Mouse (Mus musculus): ENCODE measurements at regions not wholly inside any gene's neighbourhood (a gene's known extent, or its start where the extent isn't known, plus 50 kb on each side); places are given as distances from the start of the nearest gene placed in this dataset.

DNA sequence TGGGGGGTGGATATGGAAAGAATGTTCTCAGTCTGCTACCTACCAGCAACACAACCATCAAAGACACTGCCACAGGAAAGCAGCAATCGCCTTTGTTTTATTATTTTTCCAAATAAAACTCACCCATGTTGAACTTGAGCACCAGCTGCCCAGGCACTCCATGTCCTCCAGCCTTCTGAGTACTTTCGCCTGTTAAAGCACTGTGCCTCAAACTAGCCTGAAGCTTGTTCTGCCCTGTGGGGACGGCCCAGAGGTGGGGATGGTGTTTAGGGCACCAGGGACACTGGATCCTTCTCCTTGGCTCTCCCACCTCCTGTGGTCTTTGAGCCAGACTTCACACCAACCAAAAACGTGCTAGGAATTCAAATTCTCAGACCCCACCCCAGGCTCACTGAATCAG, 269.0 kb upstream of the Pkdcc start:
- 49% methylated on average over 4 of the region's 4 CpGs for WGBS
- intact Hi-C loops (cut with DNase I): no loop called here
- H3K27me3 ChIP-seq (ENCODE audit: control insufficient read depth, insufficient read depth, low read length): no peaks in the 10 kb centered on the region
- H3K79me2 ChIP-seq (replicated peaks; ENCODE audit: control insufficient read depth, insufficient read depth, low read length): no peaks in the 10 kb centered on the region
- H3K27ac ChIP-seq: no peak overlapping the region
- no peak overlapping the region for H3K9ac ChIP-seq (ENCODE audit: low read depth, low read length)
- no peak for DNase-seq
- H3K4me1 ChIP-seq (ENCODE audit: control insufficient read depth, insufficient read depth, low read length): no peaks in the 10 kb centered on the region
- H3K36me3 ChIP-seq (ENCODE audit: control insufficient read depth, insufficient read depth, low read length): no peaks in the 10 kb centered on the region
- no peak overlapping the region for H3K4me3 ChIP-seq
- TF ChIP-seq EP300 (IDR thresholded peaks at IDR 0.05; ENCODE audit: insufficient read depth, low read depth, low read length) (no peak), POLR2A (IDR thresholded peaks at IDR 0.05; ENCODE audit: insufficient read depth, low read depth, low read length) (no peak), CTCF (IDR thresholded peaks at IDR 0.05) (no peak)

DNA sequence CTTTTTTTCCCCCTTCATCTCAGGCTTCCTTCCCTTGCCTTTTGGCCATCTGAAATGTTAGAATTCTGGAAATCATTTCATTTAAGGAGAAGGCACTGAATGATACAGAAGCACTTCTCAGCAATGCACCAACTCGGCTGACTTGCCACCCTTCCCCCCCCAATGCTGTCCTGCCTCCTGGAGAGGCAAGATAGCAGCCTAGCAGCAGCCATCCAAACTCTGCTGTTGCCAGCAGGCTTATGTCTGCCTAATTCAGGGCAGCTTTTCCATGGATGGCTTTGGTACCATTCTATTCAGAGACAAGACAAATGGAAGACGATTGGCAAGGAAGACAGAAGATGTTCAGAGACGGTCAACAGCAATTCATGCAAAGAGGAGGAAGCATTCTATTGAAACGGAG, 265.3 kb upstream of the Pkdcc start:
- Histone ChIP-seq H3K27me3 (ENCODE audit: control insufficient read depth, insufficient read depth, low read length) (no peaks in the 10 kb centered on the region), H3K27ac (no peak overlapping the region), H3K9ac (ENCODE audit: low read depth, low read length) (no peak overlapping the region), H3K4me1 (ENCODE audit: control insufficient read depth, insufficient read depth, low read length) (no peaks in the 10 kb centered on the region), H3K36me3 (ENCODE audit: control insufficient read depth, insufficient read depth, low read length) (no peaks in the 10 kb centered on the region), H3K4me3 (no peak overlapping the region), H3K79me2 (replicated peaks; ENCODE audit: control insufficient read depth, insufficient read depth, low read length) (no peaks in the 10 kb centered on the region)
- intact Hi-C loops (cut with DNase I): no loop called here
- TF ChIP-seq CTCF (IDR thresholded peaks at IDR 0.05) (no peak), EP300 (IDR thresholded peaks at IDR 0.05; ENCODE audit: insufficient read depth, low read depth, low read length) (no peak), POLR2A (IDR thresholded peaks at IDR 0.05; ENCODE audit: insufficient read depth, low read depth, low read length) (no peak)
- 60% methylated on average over 4 of the region's 4 CpGs for WGBS
- DNase-seq: no peak

DNA sequence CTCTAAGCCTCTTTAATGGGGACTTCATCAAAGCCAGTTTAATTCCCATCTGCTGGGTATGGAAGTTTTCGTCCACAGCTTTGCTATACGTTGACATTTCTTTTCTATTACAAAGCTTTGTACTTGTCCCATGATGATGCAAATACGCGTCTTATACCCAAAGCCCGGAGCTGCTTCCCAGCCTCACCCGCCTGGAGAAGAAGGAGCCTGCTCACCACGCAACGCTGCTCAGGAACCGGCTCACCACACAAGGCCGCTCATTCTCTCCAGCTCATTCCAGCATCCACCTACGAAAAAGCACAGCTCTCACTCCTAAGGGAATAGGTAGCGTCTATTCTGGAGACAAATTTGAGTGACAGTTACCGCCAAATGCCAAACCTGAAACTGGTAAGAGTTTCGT, 264.8 kb upstream of the Pkdcc start:
- TF ChIP-seq POLR2A (IDR thresholded peaks at IDR 0.05; ENCODE audit: insufficient read depth, low read depth, low read length) (no peak), EP300 (IDR thresholded peaks at IDR 0.05; ENCODE audit: insufficient read depth, low read depth, low read length) (no peak)

DNA sequence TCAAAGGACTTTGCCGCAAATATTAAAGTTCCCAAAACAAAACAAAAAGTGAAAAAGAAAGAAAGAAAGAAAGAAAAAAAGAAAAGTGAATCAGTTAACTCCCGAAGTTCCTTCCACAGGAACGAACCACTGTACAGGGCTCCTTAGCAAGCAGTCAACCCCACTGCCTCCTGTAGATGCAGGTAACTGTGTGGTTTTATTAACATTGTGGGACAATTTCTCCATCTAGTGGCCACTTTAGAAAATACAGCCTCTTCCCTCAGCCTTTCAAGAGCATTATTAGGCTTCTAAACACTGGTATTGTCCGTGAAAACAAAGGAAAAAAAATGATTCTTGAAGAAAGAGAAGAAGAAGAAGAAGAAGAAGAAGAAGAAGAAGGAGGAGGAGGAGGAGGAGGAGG, 257.7 kb upstream of the Pkdcc start:
- intact Hi-C loops (cut with DNase I): loop anchor here (2.0 kb wide), 1 partner anchor 1765 kb away; no protein-coding TSS in a partner anchor
- Histone ChIP-seq H3K79me2 (replicated peaks; ENCODE audit: control insufficient read depth, insufficient read depth, low read length) (no peaks in the 10 kb centered on the region), H3K9ac (ENCODE audit: low read depth, low read length) (no peak overlapping the region), H3K36me3 (ENCODE audit: control insufficient read depth, insufficient read depth, low read length) (no peaks in the 10 kb centered on the region), H3K27ac (no peak overlapping the region), H3K27me3 (ENCODE audit: control insufficient read depth, insufficient read depth, low read length) (no peaks in the 10 kb centered on the region), H3K4me3 (no peak overlapping the region), H3K4me1 (ENCODE audit: control insufficient read depth, insufficient read depth, low read length) (no peaks in the 10 kb centered on the region)
- TF ChIP-seq POLR2A (IDR thresholded peaks at IDR 0.05; ENCODE audit: insufficient read depth, low read depth, low read length) (no peak), CTCF (IDR thresholded peaks at IDR 0.05) (peak; percentile 71)
- WGBS: 33% methylated on average over 4 of the region's 4 CpGs
- DNase-seq: no peak

More for the DNA sequence above, 264.8 kb upstream of the Pkdcc start:
- Histone ChIP-seq H3K4me1 (ENCODE audit: control insufficient read depth, insufficient read depth, low read length) (no peaks in the 10 kb centered on the region), H3K79me2 (replicated peaks; ENCODE audit: control insufficient read depth, insufficient read depth, low read length) (no peaks in the 10 kb centered on the region), H3K9ac (ENCODE audit: low read depth, low read length) (no peak overlapping the region), H3K36me3 (ENCODE audit: control insufficient read depth, insufficient read depth, low read length) (no peaks in the 10 kb centered on the region), H3K4me3 (no peak overlapping the region), H3K27me3 (ENCODE audit: control insufficient read depth, insufficient read depth, low read length) (no peaks in the 10 kb centered on the region), H3K27ac (no peak overlapping the region)
- DNase-seq: no peak
- intact Hi-C loops (cut with DNase I): no loop called here
- 89% methylated on average over 14 of the region's 14 CpGs for WGBS

DNA sequence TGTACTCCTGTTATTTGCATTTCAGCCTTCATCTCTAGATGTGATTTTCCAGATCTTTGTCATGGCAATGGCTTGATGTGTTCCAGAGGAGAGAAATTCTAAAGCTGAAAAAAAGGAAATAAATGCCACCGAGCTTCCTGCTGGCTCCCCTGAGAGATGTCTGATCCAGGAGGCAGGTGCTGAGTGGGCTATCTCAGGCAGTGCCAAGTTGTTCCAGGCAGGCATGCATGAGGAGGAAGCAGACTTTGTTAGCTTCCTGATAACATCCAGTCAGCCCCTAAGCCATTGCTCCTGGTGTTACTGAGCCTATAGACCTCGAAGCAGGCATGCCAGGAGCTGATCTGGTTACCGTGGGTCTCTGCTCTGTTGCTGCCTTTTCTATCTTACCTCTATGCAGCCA, 251.7 kb upstream of the Pkdcc start:
- Histone ChIP-seq H3K9ac (ENCODE audit: low read depth, low read length) (no peak overlapping the region), H3K27ac (no peak overlapping the region), H3K4me1 (ENCODE audit: control insufficient read depth, insufficient read depth, low read length) (no peaks in the 10 kb centered on the region), H3K27me3 (ENCODE audit: control insufficient read depth, insufficient read depth, low read length) (no peaks in the 10 kb centered on the region), H3K36me3 (ENCODE audit: control insufficient read depth, insufficient read depth, low read length) (no peaks in the 10 kb centered on the region), H3K79me2 (replicated peaks; ENCODE audit: control insufficient read depth, insufficient read depth, low read length) (no peaks in the 10 kb centered on the region), H3K4me3 (no peak overlapping the region)
- DNase-seq: no peak
- 33% methylated on average over 3 of the region's 3 CpGs for WGBS
- intact Hi-C loops (cut with DNase I): no loop called here
- no peak for TF ChIP-seq CTCF (IDR thresholded peaks at IDR 0.05)

DNA sequence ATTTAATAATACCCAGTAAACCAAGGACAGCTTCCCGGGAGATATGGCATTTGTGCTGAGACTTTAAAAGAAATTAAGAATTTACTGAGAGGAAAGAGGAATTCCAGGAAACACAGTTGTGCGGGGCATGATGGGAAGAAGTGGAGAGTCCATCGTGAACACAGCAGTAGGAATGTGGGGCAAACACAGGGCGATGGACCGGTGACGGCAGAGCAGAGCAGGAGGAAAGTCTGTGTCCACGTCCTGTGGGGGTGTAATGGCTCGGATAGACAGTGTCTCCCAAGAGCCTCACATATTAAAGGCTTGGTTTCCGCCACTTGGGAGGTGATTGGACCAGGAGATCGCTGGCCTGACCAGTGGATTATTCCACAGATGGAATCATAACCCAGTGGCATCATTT, 215.4 kb upstream of the Pkdcc start:
- H3K79me2 ChIP-seq (replicated peaks; ENCODE audit: control insufficient read depth, insufficient read depth, low read length): no peaks in the 10 kb centered on the region
- TF ChIP-seq POLR2A (IDR thresholded peaks at IDR 0.05; ENCODE audit: insufficient read depth, low read depth, low read length) (no peak), EP300 (IDR thresholded peaks at IDR 0.05; ENCODE audit: insufficient read depth, low read depth, low read length) (no peak), CTCF (IDR thresholded peaks at IDR 0.05) (no peak)
- WGBS: 53% methylated on average over 10 of the region's 10 CpGs
- H3K36me3 ChIP-seq (ENCODE audit: control insufficient read depth, insufficient read depth, low read length): no peaks in the 10 kb centered on the region
- H3K4me1 ChIP-seq (ENCODE audit: control insufficient read depth, insufficient read depth, low read length): no peaks in the 10 kb centered on the region
- no peak overlapping the region for H3K27ac ChIP-seq
- H3K9ac ChIP-seq (ENCODE audit: low read depth, low read length): no peak overlapping the region
- H3K27me3 ChIP-seq (ENCODE audit: control insufficient read depth, insufficient read depth, low read length): no peaks in the 10 kb centered on the region
- DNase-seq: no peak
- intact Hi-C loops (cut with DNase I): loop anchor here (5.0 kb wide), 1 partner anchor 1807 kb away; no protein-coding TSS in a partner anchor
- H3K4me3 ChIP-seq: no peak overlapping the region
